In the genomic region with DNA sequence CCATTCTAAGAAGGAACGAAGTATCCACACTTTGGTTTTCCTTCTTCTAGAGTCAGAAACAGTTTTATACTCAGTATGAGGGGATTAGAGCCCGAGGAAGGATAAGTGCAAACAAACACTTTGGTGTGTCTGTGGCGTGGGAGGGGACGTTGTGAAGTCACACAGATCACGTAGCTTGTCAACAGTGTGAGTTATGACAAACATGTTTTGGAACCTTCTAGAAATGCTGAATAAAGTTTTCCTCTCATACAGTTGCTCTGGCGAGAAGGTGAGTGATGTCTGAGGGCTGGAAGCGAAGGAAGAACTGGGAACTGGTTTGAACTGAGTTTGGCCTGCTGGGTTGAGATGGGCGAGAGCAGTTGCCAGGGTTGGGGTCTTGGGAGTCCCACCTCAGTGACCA, we compare ENCODE assay signal across 17 mouse cellular contexts.
"Had no signal": no experiment of that assay in that cellular context is flagged by ENCODE, and none has a peak within 500 bp of the region (broad histone marks: within the 10 kb centered on the region; RNA-seq: fewer than 3 reads in every experiment).

No protein-coding gene starts in this region.

- H3K4me2 ChIP-seq: neural tube, embryonic 12.5 days; neural tube, embryonic 13.5 days; neural tube, embryonic 15.5 days; stomach, embryonic 15.5 days had no signal

- H3K27ac ChIP-seq: neural tube, embryonic 12.5 days; neural tube, embryonic 13.5 days; neural tube, embryonic 15.5 days; stomach, embryonic 15.5 days; stomach, postnatal 0 days had no signal

- H3K9me3 ChIP-seq: neural tube, embryonic 12.5 days; neural tube, embryonic 13.5 days; neural tube, embryonic 15.5 days; stomach, embryonic 15.5 days had no signal

- H3K4me3 ChIP-seq: neural tube, embryonic 12.5 days; neural tube, embryonic 13.5 days; neural tube, embryonic 15.5 days; stomach, embryonic 15.5 days had no signal

- DNase-seq: retina, postnatal 1 day; right cerebral cortex, adult 18-20 months; right cerebral cortex, postnatal 14 days; right cerebral cortex, postnatal 25 days; right cerebral cortex, postnatal 4 days; spleen, adult 18-20 months; thymus, adult 18-20 months; thymus, adult 2 months; thymus, postnatal 14 days; thymus, postnatal 25 days; thymus, postnatal 36 days; thymus, postnatal 4 days had no signal

- H3K36me3 ChIP-seq: neural tube, embryonic 12.5 days; neural tube, embryonic 13.5 days; neural tube, embryonic 15.5 days; stomach, embryonic 15.5 days had no signal

- H3K9ac ChIP-seq: neural tube, embryonic 12.5 days; neural tube, embryonic 13.5 days; neural tube, embryonic 15.5 days; stomach, embryonic 15.5 days had no signal
